Mouse (Mus musculus): ENCODE data around the gene Ccdc162. TPM values are rescaled to one million over a fixed set of nuclear protein-coding genes. Genes with fewer than 3 reads are reported as not detected.

The Ccdc162 gene
- polyA plus RNA-seq, 1 experiment from 2014 or later = 0.69 TPM

DNA sequence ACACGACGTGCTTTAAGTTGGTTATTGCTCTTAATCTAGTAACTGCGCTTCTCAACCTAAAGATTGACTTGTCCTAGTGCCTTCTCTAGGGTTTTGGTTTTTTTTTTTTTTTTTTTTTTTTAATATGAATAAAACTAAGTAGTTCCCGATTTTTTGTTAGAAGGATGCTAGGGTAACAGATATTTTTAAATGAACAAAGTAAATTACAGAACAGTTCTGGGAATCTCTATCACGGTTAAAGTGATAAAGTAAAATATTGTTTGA, 196.1 kb downstream of the Ccdc162 start:
- Histone ChIP-seq H3K4me2 (replicated peaks; ENCODE audit: low read depth) (peak overlapping the region; percentile 65), H3K4me1 (replicated peaks; ENCODE audit: control insufficient read depth, insufficient read depth) (no peaks in the 10 kb centered on the region), H3K4me3 (ENCODE audit: low read depth, low read length) (peak overlapping the region; percentile 92), H3K27ac (replicated peaks) (peak overlapping the region; percentile 98; the same call in 1 of the 2 replicates), H3K9ac (ENCODE audit: low read length) (peak overlapping the region; percentile 96), H3K36me3 (ENCODE audit: control insufficient read depth, insufficient read depth, low read length) (0 out of 2 replicates have a peak, but pooled peaks cover 2% of the 10 kb centered on the region), H3K9me3 (ENCODE audit: control insufficient read depth, low read length) (no peaks in the 10 kb centered on the region), H3K27me3 (ENCODE audit: control insufficient read depth, insufficient read depth, low read length) (no peaks in the 10 kb centered on the region)
- no peak for TF ChIP-seq CTCF (IDR thresholded peaks at IDR 0.05; ENCODE audit: low read depth)
- no peak for TF ChIP-seq EP300 (optimal IDR thresholded peaks at IDR 0.05)
- ATAC-seq (ENCODE audit: low FRiP score, low TSS enrichment) (no peak), DNase-seq (ENCODE audit: low spot score) (no peak)
- WGBS = 2% methylated on average over 5 of the region's 5 CpGs

- peak overlapping the region; percentile 65 for H3K4me2 ChIP-seq (replicated peaks; ENCODE audit: low read depth)
- H3K9me3 ChIP-seq (ENCODE audit: control insufficient read depth, low read length) = no peaks in the 10 kb centered on the region
- DNase-seq (ENCODE audit: low spot score) (peak; percentile 71), ATAC-seq (ENCODE audit: low FRiP score, low TSS enrichment) (peak; percentile 53)
- WGBS = under 1% methylated on average over 55 of the region's 65 CpGs
- no peaks in the 10 kb centered on the region for H3K27me3 ChIP-seq (ENCODE audit: control insufficient read depth, insufficient read depth, low read length)
- H3K27ac ChIP-seq (replicated peaks) = peak overlapping the region; percentile 98
- H3K4me1 ChIP-seq (replicated peaks; ENCODE audit: control insufficient read depth, insufficient read depth) = no peaks in the 10 kb centered on the region
- no peak for TF ChIP-seq EP300 (optimal IDR thresholded peaks at IDR 0.05)
- TF ChIP-seq CTCF (IDR thresholded peaks at IDR 0.05; ENCODE audit: low read depth) = no peak
- H3K9ac ChIP-seq (ENCODE audit: low read length) = peak overlapping the region; percentile 96
- H3K4me3 ChIP-seq (ENCODE audit: low read depth, low read length) = peak overlapping the region; percentile 92
- H3K36me3 ChIP-seq (ENCODE audit: control insufficient read depth, insufficient read depth, low read length) = no peaks in the 10 kb centered on the region
These were observed 196.6 kb downstream of the Ccdc162 start for GRCm38 (mm10) chr10:41519640-41520409.

DNA sequence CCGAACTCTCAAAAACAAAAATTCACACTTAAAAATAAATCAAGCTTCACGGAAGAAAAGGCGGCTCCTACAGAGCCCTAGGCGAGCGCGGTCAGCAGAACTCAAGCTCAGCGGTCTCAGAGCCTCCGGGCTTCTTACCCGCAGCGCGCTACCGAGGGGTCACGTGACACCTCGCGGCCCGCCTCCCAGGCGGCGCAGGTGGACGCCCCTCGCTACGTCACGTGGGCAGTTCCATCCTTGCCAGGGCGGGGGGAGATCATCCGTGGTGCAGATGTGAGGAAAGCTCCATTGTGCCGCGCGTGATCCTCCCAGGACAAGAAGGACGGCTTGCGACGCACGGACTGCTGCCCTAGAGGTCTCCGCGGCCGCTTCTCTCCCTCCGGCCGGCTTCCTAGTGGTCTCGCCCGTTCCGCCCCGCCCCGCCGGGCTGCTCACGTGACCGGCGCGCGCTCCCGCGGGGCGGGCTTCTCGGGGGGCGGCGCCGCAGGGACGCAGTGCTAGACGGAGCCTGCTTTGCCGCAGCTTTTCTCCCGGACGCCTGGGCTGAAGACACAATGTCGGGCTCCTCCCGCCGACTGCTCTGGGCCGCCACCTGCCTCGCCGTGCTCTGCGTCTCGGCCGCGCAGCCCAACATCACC, 197.3 kb downstream of the Ccdc162 start, which contains the start of gene Cd164:
Gene Cd164 (plus strand): TSS at position 434 of the 638 bp plus-strand sequence.
- peak within 1 kb of the TSS; percentile 92 for H3K4me3 ChIP-seq (ENCODE audit: low read depth, low read length)
- H3K27me3 ChIP-seq (ENCODE audit: control insufficient read depth, insufficient read depth, low read length) = no peaks in the 10 kb centered on the region
- no peaks in the 10 kb centered on the region for H3K4me1 ChIP-seq (replicated peaks; ENCODE audit: control insufficient read depth, insufficient read depth)
- no peaks in the 10 kb centered on the region for H3K36me3 ChIP-seq (ENCODE audit: control insufficient read depth, insufficient read depth, low read length)
- WGBS = under 1% methylated on average over 63 of the region's 69 CpGs
- DNase-seq (ENCODE audit: low spot score) (peak; percentile 94), ATAC-seq (ENCODE audit: low FRiP score, low TSS enrichment) (peak; percentile 94)
- H3K9ac ChIP-seq (ENCODE audit: low read length) = peak within 1 kb of the TSS; percentile 96
- TF ChIP-seq EP300 (optimal IDR thresholded peaks at IDR 0.05) (peak; percentile 63), CTCF (IDR thresholded peaks at IDR 0.05; ENCODE audit: low read depth) (peak; percentile 6; the same call in 1 of the 2 replicates)
- peak within 1 kb of the TSS; percentile 98 for H3K27ac ChIP-seq (replicated peaks)
- peak within 1 kb of the TSS; percentile 65 for H3K4me2 ChIP-seq (replicated peaks; ENCODE audit: low read depth)
- H3K9me3 ChIP-seq (ENCODE audit: control insufficient read depth, low read length) = no peaks in the 10 kb centered on the region

DNA sequence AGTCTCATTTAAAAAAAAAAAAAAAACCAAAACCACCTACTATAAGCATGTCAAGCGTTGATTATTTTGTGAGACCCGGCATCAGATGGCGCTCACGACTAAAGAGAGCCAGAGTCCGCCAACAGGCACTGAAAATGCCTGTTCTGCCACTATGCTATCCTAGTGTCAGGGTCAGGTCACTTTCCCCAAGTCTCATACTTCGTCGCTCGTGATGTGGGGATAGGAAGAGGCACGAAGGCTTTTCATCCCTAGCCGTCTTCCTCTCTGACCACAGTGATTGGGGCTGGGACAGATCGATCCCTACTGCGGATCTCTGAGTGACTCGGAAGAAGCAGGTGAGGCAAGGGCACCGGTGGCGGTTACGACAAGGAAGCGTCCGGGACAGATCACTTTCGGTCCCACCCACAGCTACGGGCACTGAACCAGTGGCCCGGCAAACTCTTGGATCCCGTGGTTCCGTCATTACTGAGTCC, 197.9 kb downstream of the Ccdc162 start:
- H3K4me2 ChIP-seq (replicated peaks; ENCODE audit: low read depth) = peak overlapping the region; percentile 65
- H3K36me3 ChIP-seq (ENCODE audit: control insufficient read depth, insufficient read depth, low read length) = no peaks in the 10 kb centered on the region
- under 1% methylated on average over 23 of the region's 23 CpGs for WGBS
- peak overlapping the region; percentile 62 for H3K9ac ChIP-seq (ENCODE audit: low read length)
- H3K4me1 ChIP-seq (replicated peaks; ENCODE audit: control insufficient read depth, insufficient read depth) = no peaks in the 10 kb centered on the region
- peak overlapping the region; percentile 92 for H3K4me3 ChIP-seq (ENCODE audit: low read depth, low read length)
- H3K27me3 ChIP-seq (ENCODE audit: control insufficient read depth, insufficient read depth, low read length) = no peaks in the 10 kb centered on the region
- ATAC-seq (ENCODE audit: low FRiP score, low TSS enrichment) = peak; percentile 73
- TF ChIP-seq EP300 (optimal IDR thresholded peaks at IDR 0.05) (no peak), CTCF (IDR thresholded peaks at IDR 0.05; ENCODE audit: low read depth) (peak; percentile 80)
- DNase-seq (ENCODE audit: low spot score) = peak; percentile 82
- no peaks in the 10 kb centered on the region for H3K9me3 ChIP-seq (ENCODE audit: control insufficient read depth, low read length)
- H3K27ac ChIP-seq (replicated peaks) = peak overlapping the region; percentile 98

- Histone ChIP-seq H3K9ac (ENCODE audit: low read length) (no peak overlapping the region), H3K27ac (replicated peaks) (no peak overlapping the region), H3K27me3 (ENCODE audit: control insufficient read depth, insufficient read depth, low read length) (no peaks in the 10 kb centered on the region), H3K4me2 (replicated peaks; ENCODE audit: low read depth) (no peak overlapping the region), H3K4me3 (ENCODE audit: low read depth, low read length) (no peak overlapping the region), H3K9me3 (ENCODE audit: control insufficient read depth, low read length) (no peaks in the 10 kb centered on the region), H3K4me1 (replicated peaks; ENCODE audit: control insufficient read depth, insufficient read depth) (no peaks in the 10 kb centered on the region), H3K36me3 (ENCODE audit: control insufficient read depth, insufficient read depth, low read length) (no peaks in the 10 kb centered on the region)
- ATAC-seq (ENCODE audit: low FRiP score, low TSS enrichment) = no peak
- TF ChIP-seq CTCF (IDR thresholded peaks at IDR 0.05; ENCODE audit: low read depth) (no peak), EP300 (optimal IDR thresholded peaks at IDR 0.05) (no peak)
- DNase-seq (ENCODE audit: low spot score) = no peak
These were observed 201.5 kb downstream of the Ccdc162 start for GRCm38 (mm10) chr10:41514921-41515320.

GRCm38 (mm10) chr10:41514301-41514700, 202.1 kb downstream of the Ccdc162 start:
- no peak overlapping the region for H3K4me3 ChIP-seq (ENCODE audit: low read depth, low read length)
- H3K36me3 ChIP-seq (ENCODE audit: control insufficient read depth, insufficient read depth, low read length) = no peaks in the 10 kb centered on the region
- no peak overlapping the region for H3K9ac ChIP-seq (ENCODE audit: low read length)
- no peak overlapping the region for H3K27ac ChIP-seq (replicated peaks)
- TF ChIP-seq EP300 (optimal IDR thresholded peaks at IDR 0.05) (no peak), CTCF (IDR thresholded peaks at IDR 0.05; ENCODE audit: low read depth) (no peak)
- no peaks in the 10 kb centered on the region for H3K27me3 ChIP-seq (ENCODE audit: control insufficient read depth, insufficient read depth, low read length)
- DNase-seq (ENCODE audit: low spot score) (no peak), ATAC-seq (ENCODE audit: low FRiP score, low TSS enrichment) (no peak)
- 75% methylated on average over 4 of the region's 4 CpGs for WGBS
- no peak overlapping the region for H3K4me2 ChIP-seq (replicated peaks; ENCODE audit: low read depth)
- no peaks in the 10 kb centered on the region for H3K4me1 ChIP-seq (replicated peaks; ENCODE audit: control insufficient read depth, insufficient read depth)
- no peaks in the 10 kb centered on the region for H3K9me3 ChIP-seq (ENCODE audit: control insufficient read depth, low read length)

Measured in stomach, postnatal 0 days (tissue).